Mouse (Mus musculus) heart, postnatal 0 days (tissue): ENCODE measurements around the gene Eef1e1.
"Not testable (repeated sequence)": the region's sequence is repeated elsewhere in the genome, so short reads cannot be mapped to it uniquely, and the experiment has no call there.

ENCODE experiments used
- CTCF ChIP-seq: IDR thresholded peaks from 2 replicates; pipeline ENCODE4 v1.5.1; 2016; ENCODE audit warnings: antibody characterized with exemption, control low read depth, low read depth
- EP300 ChIP-seq: IDR thresholded peaks from 2 replicates; pipeline ENCODE4 v1.6.1; 2016; ENCODE audit warnings: antibody characterized with exemption, low read depth

GRCm38 (mm10) chr13:38671451-38671850 lies 12.6 kb upstream of the Eef1e1 start:
- TF ChIP-seq EP300, CTCF: not testable (repeated sequence)
